Mouse (Mus musculus) urinary bladder, adult 18-20 months (tissue): Measurements from ENCODE around the gene Ppara.
"Not testable (repeated sequence)": the region's sequence is repeated elsewhere in the genome, so short reads cannot be mapped to it uniquely, and the experiment has no call there.

Experiments
- DNase-seq, 2 experiments: peaks; one replicate each; pipeline ENCODE4 v3.0.0; 2022; ENCODE audit warnings: low spot score in 2 of 2, mixed read lengths in 2 of 2

Ppara gene

GRCm38 (mm10) chr15:85756611-85757010 is 21.8 kb downstream of the Ppara start:
- DNase-seq, result no peak

- DNase-seq, result no peak
Measured at GRCm38 (mm10) chr15:85757768-85758167, 23.0 kb downstream of the Ppara start.

GRCm38 (mm10) chr15:85762761-85763160 is 28.0 kb downstream of the Ppara start:
- no peak for DNase-seq

- DNase-seq, result no peak
Measured at GRCm38 (mm10) chr15:85765022-85765421, 30.2 kb downstream of the Ppara start.

GRCm38 (mm10) chr15:85766677-85767076 is 31.9 kb downstream of the Ppara start:
- DNase-seq, result no peak

GRCm38 (mm10) chr15:85768991-85769390 is 34.2 kb downstream of the Ppara start:
- no peak for DNase-seq

- DNase-seq, result no peak
Measured at GRCm38 (mm10) chr15:85771306-85772121, 36.7 kb downstream of the Ppara start.

- DNase-seq, result no peak
Measured at GRCm38 (mm10) chr15:85772146-85772740, 37.5 kb downstream of the Ppara start.

GRCm38 (mm10) chr15:85774419-85774818 is 39.6 kb downstream of the Ppara start:
- no peak for DNase-seq

- DNase-seq, result no peak
Measured at GRCm38 (mm10) chr15:85775001-85775400, 40.2 kb downstream of the Ppara start.

- no peak for DNase-seq
Measured at GRCm38 (mm10) chr15:85776241-85776640, 41.5 kb downstream of the Ppara start.

- DNase-seq, result no peak
Measured at GRCm38 (mm10) chr15:85776771-85777170, 42.0 kb downstream of the Ppara start.

- not testable (repeated sequence) for DNase-seq
Measured at GRCm38 (mm10) chr15:85778891-85779290, 44.1 kb downstream of the Ppara start.

GRCm38 (mm10) chr15:85783146-85783545 is 48.4 kb downstream of the Ppara start:
- DNase-seq, result no peak

GRCm38 (mm10) chr15:85784341-85784740 is 49.6 kb downstream of the Ppara start:
- no peak for DNase-seq

- DNase-seq, result no peak
Measured at GRCm38 (mm10) chr15:85786711-85787110, 51.9 kb downstream of the Ppara start.

- no peak for DNase-seq
Measured at GRCm38 (mm10) chr15:85787482-85787881, 52.7 kb downstream of the Ppara start.

GRCm38 (mm10) chr15:85788051-85788450 is 53.3 kb downstream of the Ppara start:
- no peak for DNase-seq

- DNase-seq, result no peak
Measured at GRCm38 (mm10) chr15:85788633-85789032, 53.9 kb downstream of the Ppara start.

- no peak for DNase-seq
Measured at GRCm38 (mm10) chr15:85791449-85791848, 56.7 kb downstream of the Ppara start.

GRCm38 (mm10) chr15:85792819-85793218 is 58.0 kb downstream of the Ppara start:
- DNase-seq, result no peak

- DNase-seq, result no peak
Measured at GRCm38 (mm10) chr15:85795516-85795915, 60.7 kb downstream of the Ppara start.

- DNase-seq, result no peak
Measured at GRCm38 (mm10) chr15:85798676-85799075, 63.9 kb downstream of the Ppara start.
